Mouse (Mus musculus): ENCODE data around the gene Il17d.

DNA sequence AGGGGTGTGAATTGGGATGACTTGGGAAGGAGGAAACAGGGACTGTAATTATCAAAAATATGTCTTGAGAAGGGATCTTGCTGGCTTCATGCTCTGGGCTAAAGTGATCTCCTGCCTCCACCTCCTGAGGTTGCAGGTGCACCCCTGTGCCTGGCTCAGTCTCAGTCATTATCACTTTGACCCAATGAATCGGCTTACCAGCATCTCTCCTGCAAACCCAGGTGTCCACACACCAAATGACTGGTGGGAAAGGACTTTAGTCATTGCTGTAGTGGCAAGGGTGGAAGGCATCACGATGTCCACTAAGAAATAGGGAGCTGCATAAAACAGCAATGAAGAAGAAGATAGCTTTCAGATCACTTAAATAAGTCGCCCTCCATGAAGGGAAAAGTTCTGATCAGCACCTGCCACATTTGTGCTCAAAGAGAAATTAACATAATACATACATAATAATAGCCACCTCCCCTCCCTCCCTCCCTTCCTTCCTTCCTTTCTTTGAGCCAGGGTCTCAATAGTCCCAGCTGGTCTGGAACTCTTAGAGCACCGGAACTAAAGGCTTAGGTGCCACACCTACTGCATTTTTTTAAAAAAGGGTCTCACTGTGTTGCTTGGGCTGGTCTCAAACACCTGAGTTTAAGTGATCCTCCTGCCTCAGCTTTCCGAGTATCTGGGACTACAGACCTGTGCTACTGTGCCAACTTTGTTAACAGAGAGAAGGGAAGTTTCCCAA, 5.4 kb downstream of the Il17d start:
- TF ChIP-seq GATA1 (IDR thresholded peaks at IDR 0.05; ENCODE audit: borderline replicate concordance, low read length): no peak
- no peak for TF ChIP-seq FLI1 (IDR thresholded peaks at IDR 0.05; ENCODE audit: low read length)

Measured in megakaryocyte, embryonic 14.5 days (primary cell).